Mouse (Mus musculus) MEL (cell line): ENCODE data around the gene Tnfsfm13. TPM values are rescaled to one million over a fixed set of nuclear protein-coding genes. Genes with fewer than 3 reads are reported as not detected.

ENCODE experiments used
- DNase-seq: peaks from one replicate; pipeline ENCODE4 v3.0.0; 2011; ENCODE audit warnings: low read depth, low spot score
- H3K27ac ChIP-seq: 2 replicates; pipeline ENCODE4 v1.5.1; 2012; ENCODE audit warnings: low read depth, mild to moderate bottlenecking, control low read depth, low read length, moderate library complexity; ENCODE audit not compliant: control insufficient read depth
- H3K27me3 ChIP-seq, 2 experiments: fragments of 150-350 bp in 1 of 2; sonication (generic) in 1 of 2; 2 replicates each; pipeline ENCODE4 v1.6.1; 2012; ENCODE audit warnings: low read length in 2 of 2, mild to moderate bottlenecking in 2 of 2, improper control_type of control experiment in 1 of 2, moderate library complexity in 1 of 2; ENCODE audit not compliant: insufficient read depth in 2 of 2, control insufficient read depth in 1 of 2
- H3K36me3 ChIP-seq, 2 experiments: 2 replicates each; pipeline ENCODE4 v1.6.1; 2012 to 2014; ENCODE audit warnings: low read length in 2 of 2, improper control_type of control experiment in 1 of 2, inconsistent platforms in 1 of 2, mild to moderate bottlenecking in 1 of 2; ENCODE audit not compliant: insufficient read depth in 2 of 2, control insufficient read depth in 1 of 2
- H3K4me1 ChIP-seq, 2 experiments: fragments of 150-350 bp in 1 of 2; sonication (generic) in 1 of 2; 2 replicates each; pipeline ENCODE4 v1.6.1; 2012; ENCODE audit warnings: low read length in 2 of 2, improper control_type of control experiment in 1 of 2, mild to moderate bottlenecking in 1 of 2; ENCODE audit not compliant: insufficient read depth in 2 of 2, control insufficient read depth in 1 of 2
- H3K4me3 ChIP-seq, 2 experiments: fragments of 150-350 bp in 1 of 2; sonication (generic) in 1 of 2; 2 replicates each; pipeline ENCODE4 v1.5.1; 2012; ENCODE audit warnings: low read depth in 2 of 2, low read length in 2 of 2, mild to moderate bottlenecking in 2 of 2, moderate library complexity in 2 of 2, control low read depth in 1 of 2, improper control_type of control experiment in 1 of 2; ENCODE audit not compliant: control insufficient read depth in 1 of 2, insufficient read depth in 1 of 2
- H3K79me2 ChIP-seq: 2 replicates; pipeline ENCODE4 v1.6.1; 2012; ENCODE audit warnings: mild to moderate bottlenecking, low read length, moderate library complexity; ENCODE audit not compliant: control insufficient read depth, poor library complexity, insufficient read depth
- H3K9ac ChIP-seq: 2 replicates; pipeline ENCODE4 v1.6.1; 2012; ENCODE audit warnings: low read depth, mild to moderate bottlenecking, control low read depth, low read length, moderate library complexity; ENCODE audit not compliant: control insufficient read depth, poor library complexity, severe bottlenecking
- H3K9me3 ChIP-seq: fragments of 150-350 bp; sonication (generic); replicated peaks from 2 replicates; pipeline ENCODE4 v1.6.1; 2012; ENCODE audit warnings: mild to moderate bottlenecking, low read length, improper control_type of control experiment, moderate library complexity; ENCODE audit not compliant: insufficient read depth
- BHLHE40 ChIP-seq: IDR thresholded peaks from 2 replicates; pipeline ENCODE4 v1.6.1; 2012; ENCODE audit warnings: low read depth, mild to moderate bottlenecking, inconsistent platforms, low read length, improper control_type of control experiment, borderline replicate concordance
- CHD1 ChIP-seq: IDR thresholded peaks from 2 replicates; pipeline ENCODE4 v1.6.1; 2012; ENCODE audit warnings: low read depth, mild to moderate bottlenecking, inconsistent platforms, low read length, improper control_type of control experiment
- CHD2 ChIP-seq: IDR thresholded peaks from 2 replicates; pipeline ENCODE4 v1.6.1; 2011; ENCODE audit warnings: low read length, improper control_type of control experiment
- EP300 ChIP-seq, 2 experiments: IDR thresholded peaks; 2 replicates each; pipeline ENCODE4 v1.6.1; 2011; ENCODE audit warnings: improper control_type of control experiment in 2 of 2, low read length in 2 of 2, low read depth in 1 of 2, mild to moderate bottlenecking in 1 of 2
- ETS1 ChIP-seq: IDR thresholded peaks from 2 replicates; pipeline ENCODE4 v1.6.1; 2012; ENCODE audit warnings: low read depth, mild to moderate bottlenecking, inconsistent platforms, low read length, improper control_type of control experiment, moderate library complexity
- KAT2A ChIP-seq: conservative IDR thresholded peaks from 2 replicates; pipeline ENCODE4 v1.6.1; 2012; ENCODE audit warnings: low read depth, low read length, improper control_type of control experiment, inconsistent platforms
- MAFK ChIP-seq: IDR thresholded peaks from 2 replicates; pipeline ENCODE4 v1.6.1; 2011; ENCODE audit warnings: low read depth, mild to moderate bottlenecking, low read length, improper control_type of control experiment, borderline replicate concordance
- MAZ ChIP-seq: IDR thresholded peaks from 2 replicates; pipeline ENCODE4 v1.6.1; 2012; ENCODE audit warnings: low read depth, mild to moderate bottlenecking, inconsistent platforms, low read length, improper control_type of control experiment
- MXI1 ChIP-seq: IDR thresholded peaks from 2 replicates; pipeline ENCODE4 v1.6.1; 2011; ENCODE audit warnings: mild to moderate bottlenecking, low read depth, low read length, improper control_type of control experiment
- MYB ChIP-seq: IDR thresholded peaks from 2 replicates; pipeline ENCODE4 v1.6.1; 2011; ENCODE audit warnings: mild to moderate bottlenecking, low read depth, low read length, improper control_type of control experiment
- MYC ChIP-seq: IDR thresholded peaks from 2 replicates; pipeline ENCODE4 v1.6.1; 2011; ENCODE audit warnings: low read depth, mild to moderate bottlenecking, low read length, improper control_type of control experiment, moderate library complexity
- NELFE ChIP-seq: IDR thresholded peaks from 2 replicates; pipeline ENCODE4 v1.6.1; 2011; ENCODE audit warnings: low read depth, low read length, improper control_type of control experiment
- NRF1 ChIP-seq: IDR thresholded peaks from 2 replicates; pipeline ENCODE4 v1.6.1; 2014; ENCODE audit warnings: low read depth, mild to moderate bottlenecking, inconsistent platforms, low read length, improper control_type of control experiment, moderate library complexity; ENCODE audit not compliant: poor library complexity, insufficient read depth, severe bottlenecking
- POLR2AphosphoS2 ChIP-seq: IDR thresholded peaks from 2 replicates; pipeline ENCODE4 v1.6.1; 2011; ENCODE audit warnings: low read length, improper control_type of control experiment
- RCOR1 ChIP-seq: IDR thresholded peaks from 2 replicates; pipeline ENCODE4 v1.6.1; 2012; ENCODE audit warnings: low read depth, mild to moderate bottlenecking, inconsistent platforms, low read length, improper control_type of control experiment
- TCF12 ChIP-seq: IDR thresholded peaks from 2 replicates; pipeline ENCODE4 v1.6.1; 2014; ENCODE audit warnings: low read depth, mild to moderate bottlenecking, inconsistent platforms, low read length, improper control_type of control experiment, moderate library complexity
- UBTF ChIP-seq: IDR thresholded peaks from 2 replicates; pipeline ENCODE4 v1.6.1; 2012; ENCODE audit warnings: low read depth, mild to moderate bottlenecking, inconsistent platforms, low read length, improper control_type of control experiment, moderate library complexity, borderline replicate concordance; ENCODE audit not compliant: insufficient read depth
- USF2 ChIP-seq, 2 experiments: IDR thresholded peaks; 2 replicates each; pipeline ENCODE4 v1.6.1; 2011 to 2012; ENCODE audit warnings: improper control_type of control experiment in 2 of 2, low read length in 2 of 2, borderline replicate concordance in 1 of 2, inconsistent platforms in 1 of 2, low read depth in 1 of 2, mild to moderate bottlenecking in 1 of 2; ENCODE audit not compliant: insufficient read depth in 1 of 2
- ZC3H11A ChIP-seq: IDR thresholded peaks from 2 replicates; pipeline ENCODE4 v1.6.1; 2012; ENCODE audit warnings: low read depth, mild to moderate bottlenecking, inconsistent platforms, low read length, improper control_type of control experiment
- ZKSCAN1 ChIP-seq: IDR thresholded peaks from 2 replicates; pipeline ENCODE4 v1.6.1; 2012; ENCODE audit warnings: low read depth, mild to moderate bottlenecking, inconsistent platforms, low read length, improper control_type of control experiment, moderate library complexity
- ZMIZ1 ChIP-seq: IDR thresholded peaks from 2 replicates; pipeline ENCODE4 v1.6.1; 2012; ENCODE audit warnings: low read depth, mild to moderate bottlenecking, inconsistent platforms, low read length, improper control_type of control experiment, moderate library complexity
- ZNF384 ChIP-seq: IDR thresholded peaks from 2 replicates; pipeline ENCODE4 v1.6.1; 2012; ENCODE audit warnings: low read depth, mild to moderate bottlenecking, inconsistent platforms, low read length, improper control_type of control experiment
- polyA plus RNA-seq, 2 experiments: library from polyadenylated mRNA; stranded (reverse) in 1 of 2; unstranded in 1 of 2; fragments of >175 nt in 1 of 2; fragments of >200 nt in 1 of 2; gene quantifications; 2 replicates each; pipeline versions ENCODE4 v1.2.1 to v1.2.4; 2012; ENCODE audit warnings: low replicate concordance in 2 of 2, low read depth in 1 of 2; ENCODE audit not compliant: insufficient read length in 2 of 2, insufficient read depth in 1 of 2, missing spikeins in 1 of 2
- total RNA-seq: library from RNA; depleted of rRNA; stranded (reverse); fragments of 300-350 nt; gene quantifications from 2 replicates; pipeline ENCODE4 v1.2.3, GENCODE M21; 2012

The Tnfsfm13 gene
- total and polyA plus RNA-seq, 3 experiments = not detected

GRCm38 (mm10) chr11:69680136-69680855 is 15.6 kb downstream of the Tnfsfm13 start:
- H3K27me3 ChIP-seq = no peaks in the 10 kb centered on the region
- TF ChIP-seq USF2 (IDR thresholded peaks at IDR 0.05; ENCODE audit: borderline replicate concordance in 1 of 2, insufficient read depth in 1 of 2, low read depth in 1 of 2, low read length in 2 of 2) (no peak), ZNF384 (no peak), MAZ (no peak), TCF12 (no peak), CHD2 (no peak), POLR2AphosphoS2 (no peak), ZMIZ1 (no peak), NELFE (no peak), ZKSCAN1 (no peak), BHLHE40 (no peak), MAFK (no peak), ETS1 (no peak), CHD1 (no peak), KAT2A (no peak), MYB (no peak), UBTF (no peak), RCOR1 (no peak), ZC3H11A (no peak), EP300 (IDR thresholded peaks at IDR 0.05; ENCODE audit: low read depth in 1 of 2, low read length in 2 of 2) (no peak)
- peaks cover 6 to 8% of the 10 kb centered on the region in 2 experiments; a peak in 3 of 4 replicates for H3K4me1 ChIP-seq
- no peaks in the 10 kb centered on the region for H3K9me3 ChIP-seq
- peaks cover 18 to 22% of the 10 kb centered on the region in 2 experiments for H3K36me3 ChIP-seq
- H3K79me2 ChIP-seq = peaks cover 25% of the 10 kb centered on the region
- H3K9ac ChIP-seq = no peak overlapping the region; the same call in 1 of the 2 replicates
- H3K4me3 ChIP-seq = peak overlapping the region in 1 of 2 experiments; percentile 92; a peak in 2 of 4 replicates
- no peak overlapping the region for H3K27ac ChIP-seq
- no peak for DNase-seq

GRCm38 (mm10) chr11:69679144-69679543 is 16.8 kb downstream of the Tnfsfm13 start:
- H3K79me2 ChIP-seq = peaks cover 25% of the 10 kb centered on the region
- peaks cover 18 to 22% of the 10 kb centered on the region in 2 experiments for H3K36me3 ChIP-seq
- no peak overlapping the region for H3K9ac ChIP-seq
- peaks cover 6 to 8% of the 10 kb centered on the region in 2 experiments; a peak in 3 of 4 replicates for H3K4me1 ChIP-seq
- TF ChIP-seq RCOR1 (peak; percentile 79), MYC (0 out of 2 replicates have a peak, but pooled peaks have one; percentile 20), CHD1 (no peak), NRF1 (no peak), ZNF384 (peak; percentile 78), MXI1 (0 out of 2 replicates have a peak, but pooled peaks have one; percentile 34)
- peak; percentile 46 for DNase-seq
- no peak overlapping the region for H3K27ac ChIP-seq
- H3K27me3 ChIP-seq = no peaks in the 10 kb centered on the region
- H3K9me3 ChIP-seq = no peaks in the 10 kb centered on the region
- H3K4me3 ChIP-seq = no peak overlapping the region
